Mouse (Mus musculus): ENCODE data around the gene Polg2. TPM values are rescaled to one million over a fixed set of nuclear protein-coding genes. Genes with fewer than 3 reads are reported as not detected.
"Not testable (repeated sequence)": the region's sequence is repeated elsewhere in the genome, so short reads cannot be mapped to it uniquely, and the experiment has no call there.

The Polg2 gene
- polyA plus RNA-seq, 1 experiment from 2014 or later, result 11.9 TPM

- H3K4me3 ChIP-seq (replicated peaks), result no peak overlapping the region
- 77% methylated on average over 7 of the region's 7 CpGs for WGBS
- H3K27me3 ChIP-seq (replicated peaks), result no peaks in the 10 kb centered on the region
- no peak for ATAC-seq
- no peak overlapping the region for H3K9ac ChIP-seq
- H3K27ac ChIP-seq, result no peak overlapping the region
- H3K9me3 ChIP-seq, result no peaks in the 10 kb centered on the region
- H3K4me1 ChIP-seq (replicated peaks), result no peaks in the 10 kb centered on the region
- no peak overlapping the region for H3K4me2 ChIP-seq (replicated peaks)
- no peaks in the 10 kb centered on the region for H3K36me3 ChIP-seq
These were observed 27.2 kb downstream of the Polg2 start for GRCm38 (mm10) chr11:106752103-106752502.

DNA sequence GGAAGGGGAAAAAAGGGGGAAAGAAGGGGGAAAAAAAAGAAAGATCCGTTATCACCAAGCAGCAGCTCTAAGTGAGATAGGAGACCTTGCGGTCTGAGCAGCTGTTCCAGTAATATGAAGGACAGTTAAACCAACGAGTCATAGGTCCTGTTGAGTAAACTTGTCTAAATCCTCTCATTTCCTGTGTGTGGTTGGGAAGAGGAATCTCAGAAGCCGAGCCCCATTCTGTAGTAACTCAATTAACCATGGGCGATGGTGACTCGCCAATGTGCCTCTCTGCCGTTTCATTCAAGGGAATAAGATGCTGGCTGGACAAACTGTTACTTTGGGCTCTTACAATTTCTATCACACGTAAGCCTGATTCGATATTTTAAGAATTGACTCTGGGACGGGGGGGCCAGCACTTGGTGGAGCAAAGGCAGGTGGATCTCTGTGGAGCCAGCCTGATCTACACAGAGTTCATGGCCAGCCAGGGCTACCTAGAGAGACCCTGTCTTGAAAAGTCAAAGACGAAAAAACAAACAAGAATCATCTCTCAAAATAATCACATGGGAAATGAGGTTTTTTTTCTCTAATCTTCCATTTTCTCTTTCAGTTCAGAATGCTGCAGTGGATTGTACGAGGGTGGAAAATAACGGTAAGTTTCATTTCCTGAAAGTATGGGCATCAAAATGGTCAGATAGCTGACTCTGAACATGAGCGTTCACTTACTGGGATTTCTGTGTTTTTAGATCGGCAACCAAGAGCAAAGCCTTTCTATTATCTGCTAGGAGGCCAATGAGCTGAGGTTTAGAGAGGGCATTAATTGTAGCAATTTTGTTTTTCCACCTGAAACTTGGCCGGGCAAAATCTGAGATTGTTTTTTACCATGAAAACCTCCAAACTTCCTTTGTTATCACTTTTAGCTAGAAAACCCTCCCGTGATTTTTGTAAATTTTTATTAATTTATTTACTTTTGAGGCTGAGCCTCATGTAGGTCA, 28.0 kb downstream of the Polg2 start, which contains the start of gene Milr1:
Milr1 (plus strand) TSS at position 188 of the 980 bp plus-strand sequence.
- H3K36me3 ChIP-seq, result no peaks in the 10 kb centered on the region
- H3K4me2 ChIP-seq (replicated peaks), result no peak within 1 kb of the TSS
- H3K9ac ChIP-seq, result no peak within 1 kb of the TSS
- WGBS, result 72% methylated on average over 17 of the region's 17 CpGs
- H3K4me3 ChIP-seq (replicated peaks), result no peak within 1 kb of the TSS
- no peak for ATAC-seq
- H3K27me3 ChIP-seq (replicated peaks), result no peaks in the 10 kb centered on the region
- H3K4me1 ChIP-seq (replicated peaks), result no peaks in the 10 kb centered on the region
- H3K27ac ChIP-seq, result no peak within 1 kb of the TSS
- H3K9me3 ChIP-seq, result no peaks in the 10 kb centered on the region

GRCm38 (mm10) chr11:106750121-106750751, 29.1 kb downstream of the Polg2 start, which contains the start of gene Pecam1:
TSS of gene Pecam1 (minus strand) at chr11:106750628.
- Histone ChIP-seq H3K4me3 (replicated peaks) (no peak within 1 kb of the TSS), H3K27me3 (replicated peaks) (no peaks in the 10 kb centered on the region), H3K4me1 (replicated peaks) (no peaks in the 10 kb centered on the region), H3K9me3 (no peaks in the 10 kb centered on the region), H3K4me2 (replicated peaks) (no peak within 1 kb of the TSS), H3K36me3 (no peaks in the 10 kb centered on the region), H3K9ac (no peak within 1 kb of the TSS), H3K27ac (no peak within 1 kb of the TSS)
- WGBS, result 75% methylated on average over 13 of the region's 13 CpGs
- ATAC-seq, result no peak

- ATAC-seq; H3K9me3 ChIP-seq; H3K27me3 ChIP-seq (replicated peaks); H3K4me3 ChIP-seq (replicated peaks); H3K36me3 ChIP-seq; H3K4me2 ChIP-seq (replicated peaks); H3K9ac ChIP-seq; H3K27ac ChIP-seq; H3K4me1 ChIP-seq (replicated peaks): not testable (repeated sequence)
- WGBS, result 94% methylated on average over 7 of the region's 7 CpGs
These were observed 29.7 kb downstream of the Polg2 start for GRCm38 (mm10) chr11:106749557-106750120.

GRCm38 (mm10) chr11:106744949-106745348, 34.4 kb downstream of the Polg2 start:
- no peak overlapping the region for H3K9ac ChIP-seq
- no peak overlapping the region for H3K4me2 ChIP-seq (replicated peaks)
- no peak overlapping the region for H3K27ac ChIP-seq
- H3K27me3 ChIP-seq (replicated peaks), result no peaks in the 10 kb centered on the region
- ATAC-seq, result no peak
- WGBS, result 93% methylated on average over 5 of the region's 5 CpGs
- no peak overlapping the region for H3K4me3 ChIP-seq (replicated peaks)
- no peaks in the 10 kb centered on the region for H3K36me3 ChIP-seq
- H3K9me3 ChIP-seq, result no peaks in the 10 kb centered on the region
- no peaks in the 10 kb centered on the region for H3K4me1 ChIP-seq (replicated peaks)

- no peak overlapping the region for H3K27ac ChIP-seq
- no peak for ATAC-seq
- no peak overlapping the region for H3K9ac ChIP-seq
- 43% methylated on average over 6 of the region's 6 CpGs for WGBS
- no peak overlapping the region for H3K4me3 ChIP-seq (replicated peaks)
- H3K4me1 ChIP-seq (replicated peaks), result peaks cover under 1% of the 10 kb centered on the region; the same call in 1 of the 2 replicates
- H3K9me3 ChIP-seq, result no peaks in the 10 kb centered on the region
- no peaks in the 10 kb centered on the region for H3K36me3 ChIP-seq
- H3K4me2 ChIP-seq (replicated peaks), result no peak overlapping the region
- H3K27me3 ChIP-seq (replicated peaks), result no peaks in the 10 kb centered on the region
These were observed 36.9 kb downstream of the Polg2 start for GRCm38 (mm10) chr11:106742388-106742841.

DNA sequence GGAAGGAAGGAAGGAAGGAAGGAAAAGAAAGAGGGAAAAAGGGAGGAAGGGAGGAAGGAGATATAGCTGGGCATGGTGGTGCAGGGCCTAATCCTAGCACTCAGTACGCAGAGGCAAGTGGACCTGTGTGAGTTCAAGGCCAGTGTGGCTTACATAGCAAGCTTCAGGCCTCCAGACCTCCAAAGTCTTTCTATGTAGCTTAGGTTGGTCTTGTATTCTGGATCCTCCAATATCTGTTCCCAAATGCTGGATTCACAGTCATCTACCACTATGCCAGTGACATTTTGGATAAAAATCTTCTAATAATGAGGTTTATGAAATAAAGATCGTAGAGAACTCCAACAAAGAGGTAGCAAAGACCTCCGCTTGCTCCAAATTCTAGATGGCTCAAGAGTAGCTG, 37.5 kb downstream of the Polg2 start:
- H3K4me2 ChIP-seq (replicated peaks), result no peak overlapping the region
- no peaks in the 10 kb centered on the region for H3K27me3 ChIP-seq (replicated peaks)
- no peak overlapping the region for H3K4me3 ChIP-seq (replicated peaks)
- H3K9ac ChIP-seq, result no peak overlapping the region
- peaks cover 6% of the 10 kb centered on the region for H3K4me1 ChIP-seq (replicated peaks)
- H3K27ac ChIP-seq, result no peak overlapping the region
- 93% methylated on average over 3 of the region's 3 CpGs for WGBS
- no peak for ATAC-seq
- no peaks in the 10 kb centered on the region for H3K9me3 ChIP-seq
- H3K36me3 ChIP-seq, result no peaks in the 10 kb centered on the region

DNA sequence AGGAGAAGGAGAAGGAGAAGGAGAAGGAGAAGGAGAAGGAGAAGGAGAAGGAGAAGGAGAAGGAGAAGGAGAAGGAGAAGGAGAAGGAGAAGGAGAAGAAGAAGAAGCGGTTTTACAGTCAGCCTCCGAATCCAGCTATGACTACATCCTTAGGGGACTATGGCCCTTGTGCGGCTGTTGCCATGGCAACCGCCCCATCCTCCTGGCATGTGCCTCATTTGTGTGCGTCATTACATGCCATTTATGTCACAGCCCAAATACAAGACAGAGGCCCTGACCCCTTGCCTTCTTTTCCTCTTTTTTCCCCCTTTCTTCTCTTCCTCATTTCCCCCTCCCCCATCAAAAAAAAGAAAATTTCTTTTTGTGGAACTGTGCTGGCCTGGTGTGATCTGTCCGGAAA, 38.1 kb downstream of the Polg2 start:
- no peaks in the 10 kb centered on the region for H3K27me3 ChIP-seq (replicated peaks)
- H3K9me3 ChIP-seq, result no peaks in the 10 kb centered on the region
- no peak overlapping the region for H3K9ac ChIP-seq
- WGBS, result 62% methylated on average over 6 of the region's 6 CpGs
- H3K4me3 ChIP-seq (replicated peaks), result no peak overlapping the region
- H3K4me2 ChIP-seq (replicated peaks), result no peak overlapping the region
- peaks cover 8% of the 10 kb centered on the region for H3K4me1 ChIP-seq (replicated peaks)
- H3K27ac ChIP-seq, result no peak overlapping the region
- no peaks in the 10 kb centered on the region for H3K36me3 ChIP-seq
- ATAC-seq, result no peak

- not testable (repeated sequence) for H3K27me3 ChIP-seq (replicated peaks)
These were observed 38.6 kb downstream of the Polg2 start for GRCm38 (mm10) chr11:106740724-106741123.

DNA sequence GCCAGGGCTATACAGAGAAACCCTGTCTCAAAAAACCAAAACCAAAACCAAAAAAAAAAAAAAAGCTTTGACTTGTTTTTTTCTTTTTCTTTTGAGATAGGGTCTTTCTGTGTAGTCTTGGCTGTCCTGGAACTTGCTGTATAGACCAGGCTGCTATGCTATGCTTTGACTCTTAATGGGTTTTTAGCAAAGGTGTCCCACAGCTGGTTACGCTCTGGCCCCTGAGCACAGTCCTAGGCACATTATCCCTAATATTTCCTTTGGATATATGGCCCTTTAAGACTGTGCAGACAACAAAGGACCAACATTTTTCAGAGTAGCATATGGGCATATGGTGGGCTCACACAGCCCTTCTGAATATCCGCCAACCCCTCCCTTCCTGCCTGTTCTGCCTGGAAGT, 40.2 kb downstream of the Polg2 start:
- no peak for ATAC-seq
- no peak overlapping the region for H3K4me2 ChIP-seq (replicated peaks)
- H3K4me1 ChIP-seq (replicated peaks), result peaks cover 8% of the 10 kb centered on the region
- H3K27ac ChIP-seq, result no peak overlapping the region
- H3K9me3 ChIP-seq, result no peaks in the 10 kb centered on the region
- 93% methylated on average over 2 of the region's 2 CpGs for WGBS
- H3K4me3 ChIP-seq (replicated peaks), result no peak overlapping the region
- H3K36me3 ChIP-seq, result no peaks in the 10 kb centered on the region
- no peaks in the 10 kb centered on the region for H3K27me3 ChIP-seq (replicated peaks)
- H3K9ac ChIP-seq, result no peak overlapping the region

More at GRCm38 (mm10) chr11:106740724-106741123, 38.6 kb downstream of the Polg2 start:
- H3K4me3 ChIP-seq (replicated peaks); H3K4me2 ChIP-seq (replicated peaks); H3K9ac ChIP-seq; H3K4me1 ChIP-seq (replicated peaks); ATAC-seq; H3K27ac ChIP-seq; H3K9me3 ChIP-seq; H3K36me3 ChIP-seq: not testable (repeated sequence)
- WGBS, result 91% methylated on average over 8 of the region's 8 CpGs

GRCm38 (mm10) chr11:106737178-106737621, 42.1 kb downstream of the Polg2 start:
- no peaks in the 10 kb centered on the region for H3K9me3 ChIP-seq
- no peaks in the 10 kb centered on the region for H3K36me3 ChIP-seq
- no peak overlapping the region for H3K4me3 ChIP-seq (replicated peaks)
- H3K27me3 ChIP-seq (replicated peaks), result no peaks in the 10 kb centered on the region
- H3K4me2 ChIP-seq (replicated peaks), result no peak overlapping the region
- peak; percentile 51; the same call in 1 of the 2 replicates for ATAC-seq
- no peak overlapping the region for H3K9ac ChIP-seq
- 39% methylated on average over 12 of the region's 12 CpGs for WGBS
- H3K4me1 ChIP-seq (replicated peaks), result peaks cover 8% of the 10 kb centered on the region
- H3K27ac ChIP-seq, result 0 out of 2 replicates have a peak overlapping the region, but pooled peaks have one; percentile 36

GRCm38 (mm10) chr11:106736614-106737013, 42.7 kb downstream of the Polg2 start:
- Histone ChIP-seq H3K27me3 (replicated peaks) (no peaks in the 10 kb centered on the region), H3K4me3 (replicated peaks) (no peak overlapping the region), H3K4me1 (replicated peaks) (peaks cover 8% of the 10 kb centered on the region), H3K9me3 (no peaks in the 10 kb centered on the region), H3K36me3 (no peaks in the 10 kb centered on the region), H3K4me2 (replicated peaks) (no peak overlapping the region), H3K9ac (no peak overlapping the region), H3K27ac (0 out of 2 replicates have a peak overlapping the region, but pooled peaks have one; percentile 36)
- no peak for ATAC-seq
- WGBS, result 78% methylated on average over 3 of the region's 3 CpGs
